Mouse (Mus musculus) stomach, postnatal 0 days (tissue): ENCODE measurements at regions not wholly inside any gene's neighbourhood (a gene's known extent, or its start where the extent isn't known, plus 50 kb on each side); places are given as distances from the start of the nearest gene placed in this dataset.

Experiments
- ATAC-seq: fragments of 200-750 bp; cut with Nextera tagmentation; 2 replicates; pipeline ENCODE4 v1.8.0; 2017; ENCODE audit not compliant: low FRiP score, low TSS enrichment
- DNase-seq: peaks from one replicate; pipeline ENCODE4 v3.0.0-alpha.2; 2016; ENCODE audit warnings: low spot score
- H3K27ac ChIP-seq: fragments of 300-500 bp; sonication (generic); replicated peaks from 2 replicates; pipeline ENCODE4 v1.5.1; 2014; ENCODE audit warnings: mild to moderate bottlenecking, control low read depth
- H3K27me3 ChIP-seq: fragments of 300-500 bp; sonication (generic); 2 replicates; pipeline ENCODE4 v1.6.1; 2014; ENCODE audit warnings: low read length; ENCODE audit not compliant: control insufficient read depth, insufficient read depth
- H3K36me3 ChIP-seq: fragments of 300-500 bp; sonication (generic); 2 replicates; pipeline ENCODE4 v1.6.1; 2014; ENCODE audit warnings: low read length, mixed read lengths; ENCODE audit not compliant: control insufficient read depth, insufficient read depth
- H3K4me1 ChIP-seq: fragments of 300-500 bp; sonication (generic); replicated peaks from 2 replicates; pipeline ENCODE4 v1.6.1; 2014; ENCODE audit warnings: antibody characterized with exemption; ENCODE audit not compliant: control insufficient read depth, insufficient read depth
- H3K4me2 ChIP-seq: fragments of 300-500 bp; sonication (generic); replicated peaks from 2 replicates; pipeline ENCODE4 v1.6.1; 2014; ENCODE audit warnings: low read depth, mild to moderate bottlenecking, control low read depth, moderate library complexity
- H3K4me3 ChIP-seq: fragments of 300-500 bp; sonication (generic); 2 replicates; pipeline ENCODE4 v1.5.1; 2014; ENCODE audit warnings: low read depth, low read length, control low read depth
- H3K9ac ChIP-seq: fragments of 300-500 bp; sonication (generic); 2 replicates; pipeline ENCODE4 v1.6.1; 2014; ENCODE audit warnings: mild to moderate bottlenecking, low read length, control low read depth, mixed read lengths
- H3K9me3 ChIP-seq: fragments of 300-500 bp; sonication (generic); 2 replicates; pipeline ENCODE4 v1.6.1; 2016; ENCODE audit warnings: low read length; ENCODE audit not compliant: control insufficient read depth
- CTCF ChIP-seq: IDR thresholded peaks from 2 replicates; pipeline ENCODE4 v1.5.1; 2016; ENCODE audit warnings: antibody characterized with exemption, low read depth, mild to moderate bottlenecking, moderate library complexity
- EP300 ChIP-seq: optimal IDR thresholded peaks from 2 replicates; pipeline ENCODE3; 2016; ENCODE audit warnings: antibody characterized with exemption
- WGBS: fragments of 180-500 bp; shearing (Covaris S2); extraction: QIAGEN DNeasy Blood & Tissue Kit; methylation state at CpG from one replicate; pipeline ENCODE4 v1.1.7; 2014; 5-methylcytosine and 5-hydroxymethylcytosine counted together

GRCm38 (mm10) chr1:189990046-189990622, 68.0 kb upstream of the Smyd2 start:
- Histone ChIP-seq H3K4me2 (no peak overlapping the region), H3K9me3 (no peaks in the 10 kb centered on the region), H3K4me1 (no peaks in the 10 kb centered on the region), H3K36me3 (no peaks in the 10 kb centered on the region), H3K9ac (no peak overlapping the region), H3K4me3 (no peak overlapping the region), H3K27ac (no peak overlapping the region), H3K27me3 (no peaks in the 10 kb centered on the region)
- TF ChIP-seq EP300 (no peak), CTCF (no peak)
- WGBS: 34% methylated on average over 11 of the region's 11 CpGs
- DNase-seq (no peak), ATAC-seq (no peak)

GRCm38 (mm10) chr1:189989376-189989775, 67.2 kb upstream of the Smyd2 start:
- Histone ChIP-seq H3K4me3 (no peak overlapping the region), H3K27ac (no peak overlapping the region), H3K4me2 (no peak overlapping the region), H3K27me3 (no peaks in the 10 kb centered on the region), H3K36me3 (no peaks in the 10 kb centered on the region), H3K4me1 (no peaks in the 10 kb centered on the region), H3K9ac (no peak overlapping the region), H3K9me3 (no peaks in the 10 kb centered on the region)
- 25% methylated on average over 14 of the region's 14 CpGs for WGBS
- DNase-seq (no peak), ATAC-seq (no peak)
- peak; percentile 3; the same call in 1 of the 2 replicates for TF ChIP-seq CTCF
- no peak for TF ChIP-seq EP300

GRCm38 (mm10) chr1:189988864-189989263, 66.7 kb upstream of the Smyd2 start:
- TF ChIP-seq CTCF (no peak), EP300 (no peak)
- no peak for ATAC-seq
- 89% methylated on average over 3 of the region's 3 CpGs for WGBS
- no peaks in the 10 kb centered on the region for H3K9me3 ChIP-seq
- H3K27ac ChIP-seq: no peak overlapping the region
- no peak overlapping the region for H3K4me2 ChIP-seq
- H3K4me3 ChIP-seq: no peak overlapping the region
- no peaks in the 10 kb centered on the region for H3K4me1 ChIP-seq
- no peak overlapping the region for H3K9ac ChIP-seq
- H3K27me3 ChIP-seq: no peaks in the 10 kb centered on the region
- DNase-seq: no peak
- H3K36me3 ChIP-seq: no peaks in the 10 kb centered on the region

- no peaks in the 10 kb centered on the region for H3K27me3 ChIP-seq
- no peak overlapping the region for H3K4me3 ChIP-seq
- 56% methylated on average over 11 of the region's 11 CpGs for WGBS
- H3K36me3 ChIP-seq: no peaks in the 10 kb centered on the region
- H3K4me2 ChIP-seq: no peak overlapping the region
- no peak for ATAC-seq
- H3K9ac ChIP-seq: no peak overlapping the region
- H3K4me1 ChIP-seq: no peaks in the 10 kb centered on the region
- no peak for TF ChIP-seq EP300
- TF ChIP-seq CTCF: no peak
- H3K9me3 ChIP-seq: no peaks in the 10 kb centered on the region
- H3K27ac ChIP-seq: no peak overlapping the region
- DNase-seq: no peak
Measured at GRCm38 (mm10) chr1:189985516-189986205, 63.5 kb upstream of the Smyd2 start.

- no peak for DNase-seq
- H3K9me3 ChIP-seq: no peaks in the 10 kb centered on the region
- 81% methylated on average over 10 of the region's 10 CpGs for WGBS
Measured at GRCm38 (mm10) chr1:189978244-189978643, 56.1 kb upstream of the Smyd2 start.

GRCm38 (mm10) chr1:189975660-189976059, 53.5 kb upstream of the Smyd2 start:
- no peaks in the 10 kb centered on the region for H3K36me3 ChIP-seq
- no peak for DNase-seq
- no peak overlapping the region for H3K4me3 ChIP-seq
- H3K9ac ChIP-seq: no peak overlapping the region
- H3K4me1 ChIP-seq: 0 out of 2 replicates have a peak, but pooled peaks cover 2% of the 10 kb centered on the region
- 81% methylated on average over 9 of the region's 9 CpGs for WGBS
- ATAC-seq: no peak
- no peak for TF ChIP-seq EP300
- no peak for TF ChIP-seq CTCF
- H3K4me2 ChIP-seq: no peak overlapping the region
- H3K9me3 ChIP-seq: no peaks in the 10 kb centered on the region
- no peak overlapping the region for H3K27ac ChIP-seq
- no peaks in the 10 kb centered on the region for H3K27me3 ChIP-seq

More at GRCm38 (mm10) chr1:189978244-189978643, 56.1 kb upstream of the Smyd2 start:
- no peak overlapping the region for H3K27ac ChIP-seq
- no peaks in the 10 kb centered on the region for H3K27me3 ChIP-seq
- no peaks in the 10 kb centered on the region for H3K4me1 ChIP-seq
- H3K4me2 ChIP-seq: no peak overlapping the region
- H3K36me3 ChIP-seq: no peaks in the 10 kb centered on the region
- no peak overlapping the region for H3K9ac ChIP-seq
- no peak for ATAC-seq
- no peak overlapping the region for H3K4me3 ChIP-seq
- TF ChIP-seq CTCF (no peak), EP300 (no peak)
